Mouse (Mus musculus): ENCODE measurements around the gene Rgs7bp. TPM values are rescaled to one million over a fixed set of nuclear protein-coding genes. Genes with fewer than 3 reads are reported as not detected.
"Not testable (repeated sequence)": the region's sequence is repeated elsewhere in the genome, so short reads cannot be mapped to it uniquely, and the experiment has no call there.

Rgs7bp gene
- polyA plus RNA-seq, 1 experiment: 0.11 TPM

DNA sequence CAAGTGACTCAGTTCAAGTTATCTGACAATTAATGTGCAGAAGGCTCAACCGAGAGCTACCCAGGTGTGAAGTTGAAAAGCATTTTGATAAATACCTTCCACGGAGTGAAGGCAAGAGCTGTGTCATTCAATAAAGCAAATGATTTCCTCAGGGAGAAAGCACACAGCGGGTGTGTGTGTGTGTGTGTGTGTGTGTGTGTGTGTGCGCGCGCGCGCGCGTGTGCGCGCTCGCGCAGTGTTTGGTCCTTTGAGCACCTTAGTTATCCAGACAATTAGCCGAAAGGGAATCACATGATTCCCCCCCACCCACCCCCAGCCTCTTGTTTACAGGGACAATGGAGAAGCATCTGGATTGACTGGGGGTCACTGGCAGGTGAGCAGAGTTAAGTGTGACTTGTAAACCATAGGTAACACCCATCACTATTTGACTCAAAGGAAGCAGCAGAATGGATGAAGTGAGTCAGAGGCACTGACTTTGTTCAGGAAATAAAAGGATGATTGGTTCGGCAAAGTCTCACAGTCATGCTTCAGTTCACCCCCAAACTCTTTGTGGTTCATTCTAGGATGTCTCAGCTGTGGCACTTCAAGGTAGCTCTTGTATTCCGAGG is 140.3 kb downstream of the Rgs7bp start:
- TF ChIP-seq CTCF (IDR thresholded peaks at IDR 0.05; ENCODE audit: control insufficient read depth, insufficient read depth, insufficient replicate concordance, low read depth, low read length) (no peak), POLR2A (IDR thresholded peaks at IDR 0.05; ENCODE audit: control insufficient read depth, low read depth, low read length) (no peak)
- H3K4me1 ChIP-seq (ENCODE audit: control insufficient read depth, insufficient read depth, low read length): no peaks in the 10 kb centered on the region
- no peak overlapping the region for H3K27ac ChIP-seq (ENCODE audit: control insufficient read depth, insufficient read depth, low read depth, low read length)

DNA sequence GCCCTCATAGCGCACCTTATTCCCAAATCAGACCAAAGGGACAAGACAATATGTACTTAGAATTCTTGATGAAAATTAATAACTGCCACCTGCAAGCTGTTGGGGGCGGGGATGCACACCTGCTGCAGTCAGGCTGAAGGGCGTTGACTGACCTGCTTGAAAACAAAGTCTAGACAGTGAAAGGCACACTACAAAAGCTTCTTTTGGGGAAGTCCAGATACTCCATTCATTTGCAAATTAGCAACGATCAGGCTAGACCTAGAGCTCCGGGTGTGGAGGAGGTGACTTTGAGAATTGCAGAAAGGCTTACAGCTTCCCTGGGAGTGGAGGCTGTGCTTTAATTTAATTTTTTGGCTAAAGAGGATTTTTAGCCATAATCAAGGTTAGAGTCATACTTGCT is 143.1 kb downstream of the Rgs7bp start:
- H3K36me3 ChIP-seq (ENCODE audit: control insufficient read depth, insufficient read depth, low read length); H3K4me3 ChIP-seq (ENCODE audit: control insufficient read depth, low read depth, low read length); H3K27ac ChIP-seq (ENCODE audit: control insufficient read depth, insufficient read depth, low read depth, low read length); H3K4me1 ChIP-seq (ENCODE audit: control insufficient read depth, insufficient read depth, low read length); H3K27me3 ChIP-seq (ENCODE audit: control insufficient read depth, insufficient read depth, low read length): not testable (repeated sequence)

More for the DNA sequence above, 140.3 kb downstream of the Rgs7bp start:
- no peak overlapping the region for H3K4me3 ChIP-seq (ENCODE audit: control insufficient read depth, low read depth, low read length)
- no peaks in the 10 kb centered on the region for H3K36me3 ChIP-seq (ENCODE audit: control insufficient read depth, insufficient read depth, low read length)
- no peaks in the 10 kb centered on the region for H3K27me3 ChIP-seq (ENCODE audit: control insufficient read depth, insufficient read depth, low read length)

- H3K4me3 ChIP-seq (ENCODE audit: control insufficient read depth, low read depth, low read length); H3K4me1 ChIP-seq (ENCODE audit: control insufficient read depth, insufficient read depth, low read length); H3K36me3 ChIP-seq (ENCODE audit: control insufficient read depth, insufficient read depth, low read length); H3K27ac ChIP-seq (ENCODE audit: control insufficient read depth, insufficient read depth, low read depth, low read length); H3K27me3 ChIP-seq (ENCODE audit: control insufficient read depth, insufficient read depth, low read length): not testable (repeated sequence)
Observed at GRCm38 (mm10) chr13:104911006-104911405, 143.7 kb downstream of the Rgs7bp start.

DNA sequence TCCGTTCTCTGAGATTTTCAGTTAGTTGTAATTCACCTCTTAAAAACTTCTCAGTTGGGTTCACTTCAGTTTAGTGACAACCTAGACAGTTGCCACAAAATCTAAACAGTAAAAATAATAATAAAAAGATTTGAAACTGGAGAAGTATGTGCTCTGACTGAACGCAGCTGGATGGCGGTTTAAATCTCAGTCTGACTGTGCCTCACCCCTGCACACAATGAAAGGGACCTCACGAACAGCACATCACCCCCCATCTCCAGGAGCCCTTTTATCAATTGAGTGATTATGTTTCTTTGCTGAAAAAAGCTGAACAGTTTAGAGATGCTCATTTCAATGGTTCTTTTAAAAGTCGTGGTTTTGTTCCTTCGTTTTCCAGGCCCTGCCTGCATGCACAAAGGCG is 146.0 kb downstream of the Rgs7bp start:
- Histone ChIP-seq H3K27me3 (ENCODE audit: control insufficient read depth, insufficient read depth, low read length) (no peaks in the 10 kb centered on the region), H3K4me1 (ENCODE audit: control insufficient read depth, insufficient read depth, low read length) (no peaks in the 10 kb centered on the region), H3K27ac (ENCODE audit: control insufficient read depth, insufficient read depth, low read depth, low read length) (no peak overlapping the region), H3K4me3 (ENCODE audit: control insufficient read depth, low read depth, low read length) (no peak overlapping the region), H3K36me3 (ENCODE audit: control insufficient read depth, insufficient read depth, low read length) (no peaks in the 10 kb centered on the region)
- TF ChIP-seq CTCF (IDR thresholded peaks at IDR 0.05; ENCODE audit: control insufficient read depth, insufficient read depth, insufficient replicate concordance, low read depth, low read length): no peak
- no peak for TF ChIP-seq POLR2A (IDR thresholded peaks at IDR 0.05; ENCODE audit: control insufficient read depth, low read depth, low read length)

Other genes starting within 250 kb of the Rgs7bp start
- gene Cwc27, start 237.8 kb downstream of the Rgs7bp start, polyA plus RNA-seq (2012; rRNA removed): 4.4 and 4.7 TPM in 2 replicates
- gene Shisal2b, start 191.0 kb downstream of the Rgs7bp start, polyA plus RNA-seq (2012; rRNA removed): not detected in 2 replicates
- gene 4933425L06Rik, start 27.2 kb upstream of the Rgs7bp start, polyA plus RNA-seq (2012; rRNA removed): 2.4 and 2.7 TPM in 2 replicates
- 3.1 and 3.7 TPM in 2 replicates for gene Rnf180, start 239.9 kb upstream of the Rgs7bp start, polyA plus RNA-seq (2012; rRNA removed)

All from testis, adult 2 months (tissue).